Mouse (Mus musculus): ENCODE measurements at regions not wholly inside any gene's neighbourhood (a gene's known extent, or its start where the extent isn't known, plus 50 kb on each side); places are given as distances from the start of the nearest gene placed in this dataset.

DNA sequence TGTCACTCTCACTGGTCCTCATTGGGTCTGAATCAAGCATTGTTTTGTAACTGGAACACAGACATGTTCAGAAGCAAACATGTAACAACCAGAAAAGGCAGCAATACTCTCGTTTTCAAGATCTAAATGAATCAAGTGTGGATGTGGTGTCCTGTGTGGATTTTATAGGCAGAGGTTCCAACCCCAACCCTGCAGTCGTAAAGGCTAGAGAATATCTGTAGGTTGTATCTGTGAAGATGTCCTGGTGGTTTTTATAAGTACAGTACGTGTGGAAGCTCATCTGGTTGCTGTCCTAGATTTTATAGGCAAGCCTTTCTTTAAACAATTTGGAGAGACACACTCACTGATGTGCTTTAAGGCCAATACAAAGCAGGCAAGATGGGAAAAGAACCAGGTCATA, 518.8 kb upstream of the Atp11b start:
- H3K4me1 ChIP-seq (replicated peaks; ENCODE audit: control insufficient read depth, insufficient read depth, low read length), result no peaks in the 10 kb centered on the region
- 86% methylated on average over 3 of the region's 3 CpGs for WGBS
- H3K27me3 ChIP-seq (ENCODE audit: control insufficient read depth, insufficient read depth, low read length), result no peaks in the 10 kb centered on the region
- H3K9me3 ChIP-seq (ENCODE audit: control insufficient read depth, low read length), result no peaks in the 10 kb centered on the region
- no peak overlapping the region for H3K9ac ChIP-seq (ENCODE audit: low read length)
- H3K4me2 ChIP-seq (ENCODE audit: low read depth, low read length, severe bottlenecking), result no peak overlapping the region
- no peak overlapping the region for H3K27ac ChIP-seq (ENCODE audit: low read depth, low read length)
- no peak overlapping the region for H3K4me3 ChIP-seq (ENCODE audit: low read depth, low read length)
- no peaks in the 10 kb centered on the region for H3K36me3 ChIP-seq (ENCODE audit: control insufficient read depth, insufficient read depth, low read length)
- no peak for ATAC-seq (replicated peaks; ENCODE audit: low FRiP score)
- DNase-seq (ENCODE audit: low spot score), result no peak

GRCm38 (mm10) chr3:35235772-35236171, 518.1 kb upstream of the Atp11b start:
- Histone ChIP-seq H3K4me1 (replicated peaks; ENCODE audit: control insufficient read depth, insufficient read depth, low read length) (no peaks in the 10 kb centered on the region), H3K36me3 (ENCODE audit: control insufficient read depth, insufficient read depth, low read length) (no peaks in the 10 kb centered on the region), H3K9ac (ENCODE audit: low read length) (no peak overlapping the region), H3K27ac (ENCODE audit: low read depth, low read length) (no peak overlapping the region), H3K9me3 (ENCODE audit: control insufficient read depth, low read length) (no peaks in the 10 kb centered on the region), H3K4me2 (ENCODE audit: low read depth, low read length, severe bottlenecking) (no peak overlapping the region), H3K27me3 (ENCODE audit: control insufficient read depth, insufficient read depth, low read length) (no peaks in the 10 kb centered on the region), H3K4me3 (ENCODE audit: low read depth, low read length) (no peak overlapping the region)
- DNase-seq (ENCODE audit: low spot score) (no peak), ATAC-seq (replicated peaks; ENCODE audit: low FRiP score) (no peak)
- WGBS, result 63% methylated on average over 5 of the region's 5 CpGs

- DNase-seq (ENCODE audit: low spot score) (no peak), ATAC-seq (replicated peaks; ENCODE audit: low FRiP score) (no peak)
- Histone ChIP-seq H3K9me3 (ENCODE audit: control insufficient read depth, low read length) (no peaks in the 10 kb centered on the region), H3K27me3 (ENCODE audit: control insufficient read depth, insufficient read depth, low read length) (no peaks in the 10 kb centered on the region), H3K4me1 (replicated peaks; ENCODE audit: control insufficient read depth, insufficient read depth, low read length) (no peaks in the 10 kb centered on the region), H3K9ac (ENCODE audit: low read length) (no peak overlapping the region), H3K4me3 (ENCODE audit: low read depth, low read length) (no peak overlapping the region), H3K4me2 (ENCODE audit: low read depth, low read length, severe bottlenecking) (no peak overlapping the region), H3K36me3 (ENCODE audit: control insufficient read depth, insufficient read depth, low read length) (no peaks in the 10 kb centered on the region), H3K27ac (ENCODE audit: low read depth, low read length) (no peak overlapping the region)
- 91% methylated on average over 6 of the region's 6 CpGs for WGBS
Observed at GRCm38 (mm10) chr3:35237342-35237741, 516.6 kb upstream of the Atp11b start.

DNA sequence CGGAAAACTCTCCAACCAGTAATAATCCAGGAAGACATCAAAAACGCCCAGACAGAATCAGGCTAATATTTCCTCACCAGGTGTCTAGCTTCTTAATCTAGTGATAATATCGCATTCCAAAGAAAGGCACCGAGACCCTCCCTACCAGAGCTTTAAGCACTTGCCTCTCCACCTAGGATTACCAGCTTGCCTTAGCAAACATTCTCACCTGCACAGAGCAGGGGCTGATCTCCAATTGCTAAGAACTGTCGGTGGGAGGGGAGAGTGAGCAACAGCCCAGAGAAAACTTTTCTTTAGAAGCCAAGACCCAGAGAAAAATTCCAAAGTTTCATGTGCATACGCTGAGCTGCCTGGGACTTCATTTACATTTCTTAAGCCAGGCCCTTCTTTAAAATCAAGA, 511.6 kb upstream of the Atp11b start:
- 0 out of 2 replicates have a peak, but pooled peaks have one; percentile 8 for ATAC-seq (replicated peaks; ENCODE audit: low FRiP score)

GRCm38 (mm10) chr3:35242871-35243529, 510.9 kb upstream of the Atp11b start:
- DNase-seq (ENCODE audit: low spot score), result no peak
- Histone ChIP-seq H3K9me3 (ENCODE audit: control insufficient read depth, low read length) (no peaks in the 10 kb centered on the region), H3K4me1 (replicated peaks; ENCODE audit: control insufficient read depth, insufficient read depth, low read length) (peaks cover 17% of the 10 kb centered on the region), H3K27me3 (ENCODE audit: control insufficient read depth, insufficient read depth, low read length) (no peaks in the 10 kb centered on the region), H3K36me3 (ENCODE audit: control insufficient read depth, insufficient read depth, low read length) (no peaks in the 10 kb centered on the region), H3K27ac (ENCODE audit: low read depth, low read length) (no peak overlapping the region), H3K4me3 (ENCODE audit: low read depth, low read length) (no peak overlapping the region), H3K4me2 (ENCODE audit: low read depth, low read length, severe bottlenecking) (no peak overlapping the region), H3K9ac (ENCODE audit: low read length) (no peak overlapping the region)
- 65% methylated on average over 10 of the region's 10 CpGs for WGBS
- ATAC-seq (replicated peaks; ENCODE audit: low FRiP score), result peak; percentile 40; the same call in 1 of the 2 replicates

More for the DNA sequence above, 511.6 kb upstream of the Atp11b start:
- Histone ChIP-seq H3K4me1 (replicated peaks; ENCODE audit: control insufficient read depth, insufficient read depth, low read length) (peaks cover 17% of the 10 kb centered on the region), H3K27me3 (ENCODE audit: control insufficient read depth, insufficient read depth, low read length) (no peaks in the 10 kb centered on the region), H3K4me2 (ENCODE audit: low read depth, low read length, severe bottlenecking) (no peak overlapping the region), H3K27ac (ENCODE audit: low read depth, low read length) (no peak overlapping the region), H3K4me3 (ENCODE audit: low read depth, low read length) (no peak overlapping the region), H3K36me3 (ENCODE audit: control insufficient read depth, insufficient read depth, low read length) (no peaks in the 10 kb centered on the region), H3K9me3 (ENCODE audit: control insufficient read depth, low read length) (no peaks in the 10 kb centered on the region), H3K9ac (ENCODE audit: low read length) (no peak overlapping the region)
- 30% methylated on average over 6 of the region's 6 CpGs for WGBS
- no peak for DNase-seq (ENCODE audit: low spot score)

DNA sequence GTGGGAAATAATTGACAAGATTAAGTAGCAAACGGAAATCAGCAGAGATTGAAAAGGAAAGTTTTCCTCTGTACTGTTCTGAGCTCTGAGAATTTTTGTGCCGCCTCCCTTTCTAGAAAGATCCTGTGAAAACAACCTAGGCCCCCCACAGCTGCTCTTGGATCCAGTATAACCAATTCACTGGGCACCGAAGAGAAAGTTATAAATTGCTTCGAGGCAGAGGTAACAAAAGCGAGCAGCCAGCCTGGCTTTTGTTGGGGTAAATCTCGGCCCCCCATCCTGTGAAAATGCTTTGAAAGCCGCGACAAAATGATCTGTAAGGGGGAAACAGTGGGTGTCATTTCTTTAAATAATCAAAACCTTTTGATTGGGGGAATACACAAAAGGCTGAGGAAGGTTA, 508.9 kb upstream of the Atp11b start:
- 4% methylated on average over 8 of the region's 8 CpGs for WGBS
- Histone ChIP-seq H3K36me3 (ENCODE audit: control insufficient read depth, insufficient read depth, low read length) (no peaks in the 10 kb centered on the region), H3K9ac (ENCODE audit: low read length) (no peak overlapping the region), H3K27me3 (ENCODE audit: control insufficient read depth, insufficient read depth, low read length) (no peaks in the 10 kb centered on the region), H3K4me1 (replicated peaks; ENCODE audit: control insufficient read depth, insufficient read depth, low read length) (peaks cover 17% of the 10 kb centered on the region), H3K9me3 (ENCODE audit: control insufficient read depth, low read length) (no peaks in the 10 kb centered on the region), H3K27ac (ENCODE audit: low read depth, low read length) (no peak overlapping the region), H3K4me3 (ENCODE audit: low read depth, low read length) (no peak overlapping the region), H3K4me2 (ENCODE audit: low read depth, low read length, severe bottlenecking) (no peak overlapping the region)
- DNase-seq (ENCODE audit: low spot score) (peak; percentile 55), ATAC-seq (replicated peaks; ENCODE audit: low FRiP score) (no peak)

DNA sequence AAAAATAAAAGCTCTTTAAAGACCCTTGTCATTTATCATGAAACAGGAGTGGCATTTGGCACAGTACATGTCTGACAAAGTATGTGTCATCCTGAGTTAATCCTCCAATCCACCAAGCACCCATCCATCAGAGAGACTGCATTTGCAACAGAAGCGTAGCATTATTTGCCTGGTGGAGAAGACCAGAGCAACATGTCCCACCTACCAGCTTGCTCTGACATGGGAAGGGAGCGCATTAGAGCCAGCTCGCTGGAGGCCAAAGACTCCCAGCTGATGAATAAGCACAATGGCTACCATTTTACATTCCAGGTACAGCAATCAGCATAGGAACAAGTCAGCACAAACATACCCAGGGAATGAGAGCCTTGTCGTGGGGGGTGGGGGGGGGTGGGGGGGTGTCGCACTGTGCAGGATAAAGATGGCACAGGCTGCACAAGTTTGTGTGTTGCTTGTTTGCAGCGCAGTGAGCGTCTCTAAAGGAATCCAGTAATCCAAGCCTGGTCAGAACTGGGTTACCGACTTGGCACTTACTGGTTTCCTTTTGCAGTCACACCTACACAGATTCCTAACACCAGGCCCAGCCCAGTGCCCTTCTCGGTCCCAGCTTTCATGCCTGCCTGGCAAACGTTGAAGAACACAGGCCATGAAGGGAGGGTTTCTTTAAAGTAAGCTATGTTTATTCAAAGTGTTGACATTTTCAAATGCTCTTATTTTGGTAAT, 507.8 kb upstream of the Atp11b start:
- Histone ChIP-seq H3K4me3 (ENCODE audit: low read depth, low read length) (no peak overlapping the region), H3K27me3 (ENCODE audit: control insufficient read depth, insufficient read depth, low read length) (no peaks in the 10 kb centered on the region), H3K9ac (ENCODE audit: low read length) (no peak overlapping the region), H3K36me3 (ENCODE audit: control insufficient read depth, insufficient read depth, low read length) (no peaks in the 10 kb centered on the region), H3K4me1 (replicated peaks; ENCODE audit: control insufficient read depth, insufficient read depth, low read length) (peaks cover 17% of the 10 kb centered on the region), H3K4me2 (ENCODE audit: low read depth, low read length, severe bottlenecking) (no peak overlapping the region), H3K9me3 (ENCODE audit: control insufficient read depth, low read length) (no peaks in the 10 kb centered on the region), H3K27ac (ENCODE audit: low read depth, low read length) (no peak overlapping the region)
- ATAC-seq (replicated peaks; ENCODE audit: low FRiP score) (peak; percentile 45; the same call in 1 of the 2 replicates), DNase-seq (ENCODE audit: low spot score) (no peak)
- 52% methylated on average over 10 of the region's 10 CpGs for WGBS

DNA sequence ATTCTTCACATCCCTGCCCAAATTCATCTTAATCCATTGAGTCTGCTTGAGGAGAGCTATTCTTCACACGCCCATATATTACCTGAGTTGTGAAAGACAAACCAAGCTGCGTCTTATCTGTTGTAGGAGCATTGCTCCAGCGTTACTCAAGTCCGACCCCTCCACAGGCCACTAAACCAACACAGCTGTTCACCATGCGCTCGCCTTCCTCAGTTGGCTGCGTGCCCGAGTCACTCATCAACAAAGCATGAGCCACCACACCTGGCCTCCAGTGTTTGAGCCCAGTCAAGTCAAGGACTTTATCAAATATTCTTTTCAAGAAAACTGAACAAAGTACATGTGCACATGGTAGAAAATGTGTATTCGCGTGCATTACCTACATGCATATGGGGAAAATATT, 504.7 kb upstream of the Atp11b start:
- no peak overlapping the region for H3K4me2 ChIP-seq (ENCODE audit: low read depth, low read length, severe bottlenecking)
- no peaks in the 10 kb centered on the region for H3K36me3 ChIP-seq (ENCODE audit: control insufficient read depth, insufficient read depth, low read length)
- H3K4me1 ChIP-seq (replicated peaks; ENCODE audit: control insufficient read depth, insufficient read depth, low read length), result peaks cover 6% of the 10 kb centered on the region
- no peak overlapping the region for H3K9ac ChIP-seq (ENCODE audit: low read length)
- 87% methylated on average over 10 of the region's 10 CpGs for WGBS
- no peaks in the 10 kb centered on the region for H3K9me3 ChIP-seq (ENCODE audit: control insufficient read depth, low read length)
- no peak overlapping the region for H3K4me3 ChIP-seq (ENCODE audit: low read depth, low read length)
- no peak overlapping the region for H3K27ac ChIP-seq (ENCODE audit: low read depth, low read length)
- H3K27me3 ChIP-seq (ENCODE audit: control insufficient read depth, insufficient read depth, low read length), result no peaks in the 10 kb centered on the region
- DNase-seq (ENCODE audit: low spot score), result no peak
- ATAC-seq (replicated peaks; ENCODE audit: low FRiP score), result no peak

All from forebrain, embryonic 11.5 days (tissue).